Mouse (Mus musculus): ENCODE measurements around the gene Bach1.
"Not testable (repeated sequence)": the region's sequence is repeated elsewhere in the genome, so short reads cannot be mapped to it uniquely, and the experiment has no call there.

The Bach1 gene

DNA sequence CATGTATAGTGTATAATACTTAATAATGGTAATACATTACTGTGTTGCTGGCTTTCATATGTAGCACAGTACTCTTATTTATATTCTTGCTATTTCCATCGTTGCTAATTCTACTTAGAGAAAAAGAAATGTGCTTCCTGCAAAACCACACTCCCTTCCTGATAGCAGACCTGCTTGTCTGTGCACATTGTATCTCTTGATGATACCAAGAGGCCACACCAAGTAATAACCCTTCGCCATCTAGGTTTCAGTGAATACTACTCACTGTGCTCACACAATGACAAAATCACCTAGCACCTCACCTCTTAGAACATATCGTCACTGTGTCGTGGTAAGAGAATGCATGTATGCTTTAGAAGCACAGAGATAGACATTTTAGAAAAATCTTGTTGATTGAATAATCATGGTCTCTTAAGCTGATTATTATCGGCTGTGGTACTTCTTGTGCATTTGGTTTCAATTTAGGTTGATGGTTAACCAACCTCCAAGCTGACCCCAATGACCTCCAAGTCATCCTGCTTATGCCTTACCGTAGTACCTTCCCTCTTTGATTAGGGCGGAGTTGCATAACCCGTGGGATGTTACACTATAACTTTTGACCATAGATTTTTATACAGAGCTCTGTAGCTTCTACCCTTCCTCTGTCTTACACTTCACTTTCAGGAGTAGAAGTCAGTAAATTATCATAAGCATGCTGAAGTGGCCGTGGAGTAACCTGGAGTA, 17.7 kb upstream of the Bach1 start:
- no peak for DNase-seq (ENCODE audit: low read depth, low spot score)

DNA sequence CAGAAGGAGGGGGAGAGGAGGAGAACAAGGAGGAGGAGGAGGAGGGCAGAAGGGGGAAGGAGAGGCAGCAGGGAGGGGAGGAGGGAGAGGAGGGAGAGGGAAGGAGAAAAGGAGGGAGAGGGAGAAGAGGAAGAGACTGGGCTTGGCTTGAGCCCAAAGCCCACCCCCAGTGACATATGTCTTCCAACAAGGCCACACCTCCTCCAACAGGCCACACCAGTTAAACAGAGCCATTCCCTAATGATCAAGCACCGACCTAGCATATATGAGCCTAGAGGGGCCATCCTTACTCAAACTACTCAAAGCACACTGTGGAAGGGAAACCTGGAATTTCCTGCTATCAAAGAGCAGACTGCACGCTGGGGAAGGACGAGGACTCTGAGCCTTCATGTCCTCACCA, 16.9 kb upstream of the Bach1 start:
- no peak for DNase-seq (ENCODE audit: low read depth, low spot score)

- DNase-seq (ENCODE audit: low read depth, low spot score): no peak
Observed at GRCm38 (mm10) chr16:87686458-87686857, 12.3 kb upstream of the Bach1 start.

- DNase-seq (ENCODE audit: low read depth, low spot score): no peak
Observed at GRCm38 (mm10) chr16:87687346-87687745, 11.4 kb upstream of the Bach1 start.

- DNase-seq (ENCODE audit: low read depth, low spot score): not testable (repeated sequence)
Observed at GRCm38 (mm10) chr16:87688328-87688727, 10.4 kb upstream of the Bach1 start.

- not testable (repeated sequence) for DNase-seq (ENCODE audit: low read depth, low spot score)
Observed at GRCm38 (mm10) chr16:87688823-87689222, 9.9 kb upstream of the Bach1 start.

DNA sequence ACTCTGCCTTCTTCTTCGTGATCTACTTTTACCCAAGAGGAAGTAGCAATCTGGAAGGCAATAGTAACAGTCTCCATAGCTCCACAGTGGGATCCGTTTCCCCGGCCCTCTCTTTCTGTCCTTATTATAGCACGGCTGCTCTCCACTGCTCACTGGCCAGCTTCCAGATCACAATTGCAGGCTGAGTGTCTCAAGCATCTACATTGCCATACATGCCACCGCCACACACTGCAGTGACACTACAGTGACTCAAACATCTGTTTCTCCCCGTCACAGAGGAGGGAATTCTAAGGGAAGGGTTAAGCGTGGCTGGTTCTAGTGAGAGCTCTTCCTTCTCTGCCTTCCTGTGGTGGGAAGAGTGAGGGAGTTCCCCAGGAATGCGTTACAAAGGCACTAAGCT, 9.5 kb upstream of the Bach1 start:
- no peak for DNase-seq (ENCODE audit: low read depth, low spot score)

DNA sequence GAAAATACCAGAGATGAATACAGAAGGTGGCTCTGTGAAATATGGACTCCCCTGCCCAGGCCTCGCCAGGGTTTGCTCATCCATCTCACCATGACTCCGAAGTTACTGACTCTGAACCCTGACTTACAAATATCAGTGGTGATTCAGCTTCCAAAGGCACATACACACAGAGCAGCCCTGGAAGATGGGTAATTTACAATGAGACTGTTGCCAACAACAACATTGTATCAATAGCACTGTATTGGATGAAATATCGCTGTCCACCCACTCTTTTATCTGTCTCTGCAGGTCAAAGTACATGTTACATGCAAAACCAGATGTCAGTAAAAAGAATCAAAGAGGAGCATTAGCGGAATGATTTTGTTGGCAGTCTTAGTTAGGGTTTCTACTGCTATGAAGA, 8.2 kb upstream of the Bach1 start:
- DNase-seq (ENCODE audit: low read depth, low spot score): no peak

- DNase-seq (ENCODE audit: low read depth, low spot score): no peak
Observed at GRCm38 (mm10) chr16:87691102-87691501, 7.6 kb upstream of the Bach1 start.

- no peak for DNase-seq (ENCODE audit: low read depth, low spot score)
Observed at GRCm38 (mm10) chr16:87692591-87692990, 6.2 kb upstream of the Bach1 start.

GRCm38 (mm10) chr16:87697707-87698365, 909 bp upstream of the Bach1 start:
- no peak for DNase-seq (ENCODE audit: low read depth, low spot score)

DNA sequence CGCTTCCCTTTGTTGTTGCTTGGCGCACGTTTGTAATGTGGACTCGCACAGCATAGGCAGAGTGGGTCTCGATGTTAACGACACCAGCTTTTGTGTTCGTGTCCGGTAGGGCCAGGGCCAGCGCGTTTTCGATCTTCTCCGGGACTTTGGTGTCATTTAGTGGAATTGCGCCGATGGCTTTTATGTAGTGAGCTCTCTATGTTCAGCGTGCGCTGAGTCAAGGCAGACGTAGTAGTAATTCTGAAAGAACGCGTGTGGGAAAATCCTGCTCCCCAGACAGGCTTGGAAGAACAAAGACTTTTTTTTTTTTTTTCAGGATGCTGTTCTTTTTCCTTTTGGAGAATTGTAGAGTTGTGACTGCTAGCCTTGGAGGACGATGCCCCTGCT, 554 bp downstream of the Bach1 start:
- DNase-seq (ENCODE audit: low read depth, low spot score): no peak

DNA sequence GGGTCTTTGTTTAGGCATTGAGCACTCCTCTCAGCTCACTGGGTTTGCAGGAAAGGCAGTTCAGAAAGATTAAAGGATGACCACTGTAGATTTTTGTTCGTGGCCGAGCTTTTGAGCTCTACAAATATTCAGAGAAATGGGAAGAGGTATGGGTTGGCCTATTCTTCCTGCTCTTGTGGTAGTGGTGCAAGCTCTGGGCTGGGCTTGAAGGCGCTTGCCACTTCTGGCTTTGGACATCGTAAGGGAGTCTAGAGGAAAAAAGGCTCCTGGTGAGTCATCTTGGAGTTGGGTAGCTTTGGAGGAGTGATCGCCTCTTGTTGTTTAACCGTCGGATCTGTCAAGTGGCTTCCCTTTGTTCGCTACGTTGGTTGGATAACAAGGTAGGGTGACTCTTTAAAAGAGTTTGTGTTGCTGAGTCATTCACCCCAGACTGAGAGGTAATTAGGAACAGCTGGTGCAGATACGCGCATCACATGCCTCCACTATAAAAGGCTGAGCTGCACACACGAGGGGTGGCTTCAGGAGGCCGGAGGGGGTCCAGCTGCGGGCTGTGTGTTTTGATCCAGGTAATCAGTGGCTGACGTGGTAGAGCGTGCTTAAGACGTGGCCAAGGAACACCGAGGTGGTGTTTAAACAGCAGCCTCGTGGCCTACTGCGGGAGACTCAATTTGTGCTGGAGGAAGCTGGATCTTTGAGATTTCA, 1.1 kb downstream of the Bach1 start:
- DNase-seq (ENCODE audit: low read depth, low spot score): no peak

DNA sequence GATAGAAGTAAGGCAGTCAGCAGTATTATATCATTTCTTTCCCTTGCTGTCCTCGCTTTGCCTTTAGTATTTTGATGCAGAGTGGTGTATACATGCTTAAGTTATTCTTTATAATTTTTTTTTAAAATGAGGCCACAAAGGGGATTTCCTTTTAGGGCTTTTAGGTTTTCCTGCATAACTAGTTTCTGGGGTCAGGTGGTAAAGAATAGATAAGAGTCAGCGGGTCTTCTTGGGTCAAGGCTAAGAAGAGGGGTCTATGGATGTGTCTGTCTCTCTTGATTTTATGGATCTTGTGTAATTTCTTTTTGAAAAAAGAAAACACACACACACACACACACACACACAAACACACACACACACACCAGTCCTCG, 1.6 kb downstream of the Bach1 start:
- no peak for DNase-seq (ENCODE audit: low read depth, low spot score)

DNA sequence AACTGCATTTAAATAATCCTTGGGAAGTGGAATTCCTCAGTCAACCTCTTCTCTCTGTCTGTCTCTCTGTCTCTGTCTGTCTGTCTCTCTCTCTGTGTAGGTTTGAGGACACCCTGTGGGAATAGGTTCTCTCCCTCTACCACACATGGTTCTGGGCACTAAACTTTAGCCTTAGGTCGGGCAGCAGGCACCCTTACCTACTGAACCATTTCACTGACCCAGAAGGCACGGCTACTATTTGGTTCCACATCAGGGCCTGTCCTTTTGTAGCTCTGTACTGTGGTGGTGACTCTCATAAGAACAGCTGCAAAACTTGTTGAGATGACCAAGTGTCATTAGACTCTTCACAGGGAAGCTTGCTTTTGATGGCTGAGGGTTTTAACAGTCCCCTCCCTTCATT, 3.1 kb downstream of the Bach1 start:
- DNase-seq (ENCODE audit: low read depth, low spot score): no peak

DNA sequence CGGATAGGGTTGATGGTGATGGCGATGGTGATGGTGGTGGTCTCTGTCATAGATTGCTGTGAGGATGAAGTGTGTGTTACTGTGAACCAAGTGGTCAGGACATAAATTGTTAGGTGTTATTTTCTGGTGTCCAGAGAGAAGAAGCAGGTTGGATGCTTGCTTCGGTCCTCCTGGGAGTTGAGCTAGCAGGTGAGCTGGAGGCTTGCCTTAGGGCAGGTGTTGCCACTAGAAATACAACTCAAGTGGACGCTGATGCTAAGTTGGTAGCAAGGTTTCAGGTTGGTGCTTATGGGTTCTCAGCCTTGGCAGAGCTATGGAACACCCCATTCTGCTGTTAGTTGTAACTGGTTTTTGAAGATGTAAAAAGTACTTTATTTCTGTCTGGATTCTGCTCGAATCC, 4.1 kb downstream of the Bach1 start:
- DNase-seq (ENCODE audit: low read depth, low spot score): no peak

GRCm38 (mm10) chr16:87704225-87704624, 5.5 kb downstream of the Bach1 start:
- DNase-seq (ENCODE audit: low read depth, low spot score): no peak

GRCm38 (mm10) chr16:87705892-87706589, 7.3 kb downstream of the Bach1 start:
- no peak for DNase-seq (ENCODE audit: low read depth, low spot score)

DNA sequence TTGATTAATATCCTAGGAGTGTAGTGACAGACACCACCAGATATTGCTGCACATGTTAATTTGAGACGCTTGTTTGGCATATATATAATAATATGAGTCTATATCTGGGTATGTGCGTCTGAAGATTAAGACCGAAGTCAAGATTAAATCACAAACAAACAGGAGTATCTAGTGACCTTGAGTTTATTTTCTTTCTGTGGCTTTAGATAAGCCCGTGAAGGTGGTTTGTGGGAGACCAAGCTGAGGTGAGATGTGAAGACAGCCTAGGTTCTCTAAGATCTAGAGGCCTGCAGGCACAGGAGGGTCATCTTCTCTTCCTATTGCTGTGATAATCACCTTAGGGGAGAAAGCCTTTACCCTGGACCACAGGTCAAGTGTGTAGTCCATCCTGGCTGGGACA, 8.6 kb downstream of the Bach1 start:
- no peak for DNase-seq (ENCODE audit: low read depth, low spot score)

DNA sequence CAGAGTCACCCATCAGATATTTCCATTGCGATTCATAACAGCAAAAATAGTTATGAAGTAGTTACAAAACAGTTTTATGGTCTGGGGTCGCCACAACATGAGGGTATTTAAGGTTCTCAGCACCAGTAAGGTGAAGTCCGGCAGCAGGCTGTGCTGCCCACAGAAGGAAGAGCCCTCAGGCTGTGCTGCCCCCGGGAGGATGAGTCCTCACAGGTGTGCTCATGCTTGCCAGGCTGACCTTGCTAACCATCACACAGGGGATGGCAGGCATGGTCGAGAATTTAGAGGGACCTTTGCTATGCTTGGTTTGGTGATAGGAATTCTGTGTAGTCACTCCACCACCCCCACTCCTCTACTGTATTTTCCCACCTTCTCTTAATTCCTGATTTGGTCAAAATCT, 9.8 kb downstream of the Bach1 start:
- no peak for DNase-seq (ENCODE audit: low read depth, low spot score)

GRCm38 (mm10) chr16:87709144-87709543, 10.4 kb downstream of the Bach1 start:
- no peak for DNase-seq (ENCODE audit: low read depth, low spot score)

DNA sequence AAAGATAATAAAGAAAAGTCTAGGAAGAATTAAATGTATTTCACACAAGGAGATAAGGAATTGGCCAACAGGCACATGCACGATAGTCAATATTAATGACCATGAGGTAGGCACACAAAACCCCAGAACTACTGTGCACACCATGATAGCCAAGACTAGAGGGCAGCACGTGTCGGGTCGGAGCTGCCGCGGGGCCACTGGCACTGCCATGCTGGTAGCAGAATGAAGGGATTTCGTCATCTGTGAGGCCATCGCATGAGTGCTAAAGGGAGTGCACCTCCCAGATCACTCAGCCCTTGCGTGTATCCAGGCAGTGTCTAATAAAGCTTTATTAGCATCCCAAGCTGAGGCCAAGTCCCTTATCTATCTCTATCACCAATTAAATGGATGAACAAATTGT, 11.2 kb downstream of the Bach1 start:
- no peak for DNase-seq (ENCODE audit: low read depth, low spot score)

Measured in retina, adult 2 months (tissue).